Mouse (Mus musculus) CD4-positive, CD25-positive, alpha-beta regulatory T cell (primary cell): ENCODE data around the gene Far2. TPM values are rescaled to one million over a fixed set of nuclear protein-coding genes. Genes with fewer than 3 reads are reported as not detected.

Experiments
- polyA plus RNA-seq: library from polyadenylated mRNA; unstranded; fragments of 100-300 nt; shearing (Covaris generic); gene quantifications from one replicate; pipeline ENCODE4 v1.2.1, GENCODE M21; 2017

Gene Far2
- 3.7 TPM for polyA plus RNA-seq

GRCm38 (mm10) chr6:148046881-148047649 lies at the start of gene Far2:
Gene Far2, plus strand, starts transcription at chr6:148047259.

GRCm38 (mm10) chr6:148211897-148212680 lies 165.0 kb downstream of the Far2 start, which contains the start of gene Ergic2:
Gene Ergic2, minus strand, starts transcription at chr6:148212374.

Other genes starting within 250 kb of the Far2 start
- gene Ergic2, start 165.1 kb downstream of the Far2 start, polyA plus RNA-seq = 125 TPM